26 mouse cellular contexts compared by ENCODE assay signal in genomic region chr3:146435533-146435932, GRCm38 (mm10). TPM values are rescaled to one million over a fixed set of nuclear protein-coding genes. Genes with fewer than 3 reads are reported as not detected.
DNase-seq lines count a peak whose midpoint lies in the region; ATAC-seq and TF ChIP-seq lines count a peak whose summit lies in the region.
"Had no signal": no experiment of that assay in that cellular context is flagged by ENCODE, and none has a peak within 500 bp of the region (broad histone marks: within the 10 kb centered on the region; RNA-seq: fewer than 3 reads in every experiment).

No protein-coding gene starts in this region.

- POLR2A ChIA-PET in Patski (lab: Charles Lee), result interaction anchor here (1.0 to 1.2 kb wide), 3 partner anchors 26 to 504 kb away, joined by 3 to 5 read pairs (median 3); no protein-coding TSS in a partner anchor

- no peak overlapping the region for H3K9ac ChIP-seq in kidney, embryonic 16.5 days (replicated peaks; ENCODE audit: low read length)
- H3K9ac ChIP-seq: embryonic facial prominence, embryonic 13.5 days; forebrain, postnatal 0 days; hindbrain, embryonic 14.5 days had no signal

- no peak for TF ChIP-seq CTCF in kidney, adult 2 months (conservative IDR thresholded peaks at IDR 0.05; ENCODE audit: insufficient read depth, insufficient read length, low read depth, low read length)
- no peak for TF ChIP-seq CTCF in Patski (IDR thresholded peaks at IDR 0.05)

- H3K4me1 ChIP-seq in heart, embryonic 10.5 days, result no peaks in the 10 kb centered on the region
- H3K4me1 ChIP-seq in kidney, adult 2 months (ENCODE audit: control insufficient read depth, insufficient read depth, low read length), result no peaks in the 10 kb centered on the region
- no peaks in the 10 kb centered on the region for H3K4me1 ChIP-seq in kidney, embryonic 16.5 days (ENCODE audit: insufficient read depth, low read length)
- H3K4me1 ChIP-seq: embryonic facial prominence, embryonic 10.5 days had no signal

- CTCF ChIA-PET in Patski (lab: Charles Lee), result interaction anchor here (1.4 to 2.0 kb wide), 4 partner anchors 8 to 108 kb away, joined by 3 to 7 read pairs (median 4); no protein-coding TSS in a partner anchor

- H3K9me3 ChIP-seq in heart, embryonic 10.5 days, result no peaks in the 10 kb centered on the region
- no peaks in the 10 kb centered on the region for H3K9me3 ChIP-seq in kidney, embryonic 16.5 days (ENCODE audit: low read length)
- H3K9me3 ChIP-seq: embryonic facial prominence, embryonic 10.5 days; embryonic facial prominence, embryonic 13.5 days had no signal

- no peak for ATAC-seq in kidney, embryonic 16.5 days (ENCODE audit: low FRiP score, low TSS enrichment)
- ATAC-seq in Patski, result peak; percentile 58
- ATAC-seq: activated CD4-positive, CD25-positive, alpha-beta regulatory T cell, adult 4 months; CD4-positive, CD25-positive, alpha-beta regulatory T cell, adult 4 months; forebrain, embryonic 14.5 days; forebrain, postnatal 0 days; intestine, embryonic 16.5 days had no signal

- H3K4me2 ChIP-seq in kidney, embryonic 16.5 days (replicated peaks; ENCODE audit: low read depth, low read length), result no peak overlapping the region
- H3K4me2 ChIP-seq: embryonic facial prominence, embryonic 13.5 days; heart, embryonic 11.5 days; hindbrain, embryonic 14.5 days had no signal

- WGBS in heart, embryonic 10.5 days, result 89% methylated on average over 11 of the region's 11 CpGs
- WGBS in kidney, adult 2 months, result 65% methylated on average over 11 of the region's 11 CpGs
- 90% methylated on average over 11 of the region's 11 CpGs for WGBS in kidney, embryonic 16.5 days

- intact Hi-C loops in heart, postnatal 25 days (cut with DNase I), result no loop called here

- no peak overlapping the region for H3K4me3 ChIP-seq in heart, embryonic 10.5 days
- H3K4me3 ChIP-seq in kidney, adult 2 months (ENCODE audit: insufficient read depth, low read depth, low read length), result no peak overlapping the region
- H3K4me3 ChIP-seq in kidney, embryonic 16.5 days (ENCODE audit: low read length), result no peak overlapping the region
- H3K4me3 ChIP-seq: embryonic facial prominence, embryonic 10.5 days; embryonic facial prominence, embryonic 13.5 days; erythroblast, embryonic 14.5 days; gastrocnemius, adult 2 months had no signal

- no peak overlapping the region for H3K27ac ChIP-seq in heart, embryonic 10.5 days
- peak overlapping the region; percentile 5; the same call in 1 of the 2 replicates for H3K27ac ChIP-seq in kidney, adult 2 months (ENCODE audit: insufficient read depth, low read depth, low read length)
- no peak overlapping the region for H3K27ac ChIP-seq in kidney, embryonic 16.5 days (ENCODE audit: low read length)
- H3K27ac ChIP-seq: embryonic facial prominence, embryonic 10.5 days; embryonic facial prominence, embryonic 13.5 days; gastrocnemius, adult 2 months; hindbrain, embryonic 14.5 days had no signal

- peaks cover 76% of the 10 kb centered on the region for H3K36me3 ChIP-seq in heart, embryonic 10.5 days
- H3K36me3 ChIP-seq in kidney, adult 2 months (ENCODE audit: control insufficient read depth, insufficient read depth, low read length), result peaks cover 4% of the 10 kb centered on the region
- peaks cover 38% of the 10 kb centered on the region for H3K36me3 ChIP-seq in kidney, embryonic 16.5 days (ENCODE audit: insufficient read depth, low read length)

- in situ Hi-C loops in Patski (cut with MboI; ENCODE audit: low pct_unique_long_range_greater_than_20kb), result no loop called here

- peak; percentile 70 for DNase-seq in heart, embryonic 10.5 days (ENCODE audit: low spot score)
- DNase-seq in heart, postnatal 25 days (ENCODE audit: low spot score), result no peak
- no peak for DNase-seq in kidney, adult 2 months
- peak; percentile 46 for DNase-seq in Patski (ENCODE audit: low read depth, low spot score)
- DNase-seq in testis, postnatal 10 days (ENCODE audit: low spot score), result no peak
- DNase-seq: adrenal gland, adult 8-10 months; adrenal gland, postnatal 25 days; cerebellum, adult 11-12 months; cerebellum, adult 8-10 months; cerebellum, postnatal 36 days; embryo, embryonic 11 days; forebrain, postnatal 0 days; gastrocnemius, adult 2 months; gastrocnemius, postnatal 14 days; heart, adult 18-20 months; heart, postnatal 36 days had no signal

- H3K27me3 ChIP-seq in heart, embryonic 10.5 days (ENCODE audit: insufficient read depth, poor library complexity, severe bottlenecking), result no peaks in the 10 kb centered on the region
- no peaks in the 10 kb centered on the region for H3K27me3 ChIP-seq in kidney, adult 2 months (replicated peaks; ENCODE audit: control insufficient read depth, insufficient read depth, low read length)
- H3K27me3 ChIP-seq in kidney, embryonic 16.5 days (ENCODE audit: insufficient read depth, low read length), result no peaks in the 10 kb centered on the region
- no peaks in the 10 kb centered on the region for H3K27me3 ChIP-seq in Patski
- H3K27me3 ChIP-seq: embryonic facial prominence, embryonic 13.5 days had no signal

- TF ChIP-seq POLR2A in kidney, adult 2 months (IDR thresholded peaks at IDR 0.05; ENCODE audit: low read depth, low read length), result no peak

RNA-seq across cellular contexts. Expression of gene Ctbs, which starts 14.1 kb away (rescaled TPM):
- polyA plus RNA-seq in heart, embryonic 10.5 days (2016; fragmentation: Nextera tagmentation; extraction: Ambion mirVana), result 9.9 and 11.4 TPM in 2 replicates
- 1 to 10 TPM; 4.2 to 4.4 TPM for total RNA-seq in heart, postnatal 25 days (2021)
- 10.5 and 10.7 TPM in 2 replicates for polyA plus RNA-seq in kidney, adult 2 months (2012; rRNA removed)
- 14.0 and 17.4 TPM in 2 replicates for polyA plus RNA-seq in kidney, embryonic 16.5 days (2015; fragmentation: Nextera tagmentation; extraction: Ambion mirVana)
- 25.0 TPM for polyA plus RNA-seq in Patski (2021)

RNA-seq across cellular contexts. Expression of gene Ssx2ip, which starts 31.1 kb away (rescaled TPM):
- polyA plus RNA-seq in heart, embryonic 10.5 days (2016; fragmentation: Nextera tagmentation; extraction: Ambion mirVana), result 29.8 and 35.8 TPM in 2 replicates
- total RNA-seq in heart, postnatal 25 days (2021), result 10 to 100 TPM; 12.4 to 12.5 TPM
- polyA plus RNA-seq in kidney, adult 2 months (2012; rRNA removed), result 7.3 and 8.0 TPM in 2 replicates
- 22.4 and 22.9 TPM in 2 replicates for polyA plus RNA-seq in kidney, embryonic 16.5 days (2015; fragmentation: Nextera tagmentation; extraction: Ambion mirVana)
- polyA plus RNA-seq in Patski (2021), result 30.8 TPM

Comparison
In these comparisons a context has a peak if more than half of its experiments do, and no peak if none do; other contexts are left out.
1. DNase-seq: peak in heart, embryonic 10.5 days (single experiment) and Patski (single experiment); none in heart, postnatal 25 days (single experiment), kidney, adult 2 months (single experiment) and testis, postnatal 10 days (single experiment).